Mouse (Mus musculus): ENCODE measurements around the gene Tsfm. TPM values are rescaled to one million over a fixed set of nuclear protein-coding genes. Genes with fewer than 3 reads are reported as not detected.
"Not testable (repeated sequence)": the region's sequence is repeated elsewhere in the genome, so short reads cannot be mapped to it uniquely, and the experiment has no call there.

Tsfm gene
- total and polyA plus RNA-seq, 3 experiments: 53.0 to 88.9 (median 78.0) TPM

DNA sequence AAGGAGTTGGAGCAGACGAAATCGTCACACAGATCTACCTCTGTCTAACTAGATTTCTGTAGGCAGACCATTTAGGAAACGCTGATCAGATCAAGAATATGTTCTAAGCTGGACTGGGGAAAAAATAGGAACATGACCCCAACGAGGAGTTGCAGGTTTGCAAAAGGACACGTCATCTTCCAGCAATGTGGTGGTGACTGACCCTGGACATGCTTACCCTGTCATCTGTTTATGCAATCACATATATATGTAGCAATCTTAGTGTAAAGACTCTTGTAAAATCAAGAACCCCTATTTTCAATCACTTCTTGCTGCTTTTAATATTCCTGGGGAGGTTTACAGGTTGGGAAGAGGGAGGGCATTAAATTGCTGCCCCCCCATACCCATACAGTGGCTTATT, 31.9 kb upstream of the Tsfm start:
- peaks cover 37% of the 10 kb centered on the region for H3K27me3 ChIP-seq (replicated peaks)
- H3K4me1 ChIP-seq (ENCODE audit: control insufficient read depth in 1 of 2, insufficient read depth in 2 of 2): peaks cover 8 to 43% of the 10 kb centered on the region in 2 experiments
- H3K27ac ChIP-seq (ENCODE audit: insufficient read depth, low read depth): no peak overlapping the region
- H3K9ac ChIP-seq (ENCODE audit: insufficient read depth, low read depth): no peak overlapping the region
- no peak overlapping the region for H3K4me3 ChIP-seq (replicated peaks in 1 of 3; ENCODE audit: low read depth in 2 of 3, low read length in 2 of 3, poor library complexity in 1 of 3)
- peaks cover 21% of the 10 kb centered on the region for H3K79me2 ChIP-seq (replicated peaks; ENCODE audit: control insufficient read depth, extremely low read depth, insufficient read depth, poor library complexity, severe bottlenecking)
- in situ Hi-C loops (cut with MboI; ENCODE audit: low pct_ligation_motif_present, low pct_unique_long_range_greater_than_20kb, low sequenced_read_pairs) (no loop called here), dilution Hi-C loops (cut with MboI; ENCODE audit: extremely low pct_ligation_motif_present, extremely low pct_unique_long_range_greater_than_20kb, low sequenced_read_pairs) (no loop called here)
- no peak for DNase-seq (ENCODE audit: extremely low read depth)
- TF ChIP-seq UBTF (IDR thresholded peaks at IDR 0.05; ENCODE audit: low read depth, low read length) (no peak), ZKSCAN1 (IDR thresholded peaks at IDR 0.05; ENCODE audit: borderline replicate concordance, low read depth, low read length) (no peak), JUN (IDR thresholded peaks at IDR 0.05; ENCODE audit: insufficient read depth, low read depth, low read length) (no peak), MAFK (IDR thresholded peaks at IDR 0.05; ENCODE audit: insufficient replicate concordance, low read length) (no peak), GABPA (IDR thresholded peaks at IDR 0.05; ENCODE audit: insufficient replicate concordance, low read depth, low read length) (no peak), EP300 (IDR thresholded peaks at IDR 0.05; ENCODE audit: low read length) (no peak), POLR2AphosphoS2 (IDR thresholded peaks at IDR 0.05; ENCODE audit: low read depth, low read length) (no peak), BHLHE40 (IDR thresholded peaks at IDR 0.05; ENCODE audit: low read depth, low read length) (no peak), CHD1 (IDR thresholded peaks at IDR 0.05; ENCODE audit: low read depth, low read length) (no peak), CHD2 (IDR thresholded peaks at IDR 0.05; ENCODE audit: low read length) (no peak), POLR2A (IDR thresholded peaks at IDR 0.05; ENCODE audit: low read depth, low read length) (no peak), MAX (IDR thresholded peaks at IDR 0.05; ENCODE audit: low read length) (no peak), ZC3H11A (IDR thresholded peaks at IDR 0.05; ENCODE audit: low read depth, low read length) (no peak), NELFE (IDR thresholded peaks at IDR 0.05; ENCODE audit: low read depth, low read length) (no peak), CTCF (conservative IDR thresholded peaks at IDR 0.05 in 1 of 2, IDR thresholded peaks at IDR 0.05 in 1 of 2; ENCODE audit: low read depth in 2 of 2, low read length in 2 of 2) (no peak), PAX5 (IDR thresholded peaks at IDR 0.05; ENCODE audit: low read length) (no peak), RCOR1 (conservative IDR thresholded peaks at IDR 0.05; ENCODE audit: low read depth, low read length) (no peak), TBP (conservative IDR thresholded peaks at IDR 0.05; ENCODE audit: low read depth, low read length) (no peak), SIN3A (IDR thresholded peaks at IDR 0.05; ENCODE audit: low read length) (no peak), MYC (IDR thresholded peaks at IDR 0.05; ENCODE audit: low read depth, low read length) (no peak)
- H3K9me3 ChIP-seq (replicated peaks; ENCODE audit: low read length): no peaks in the 10 kb centered on the region
- no peak overlapping the region for H3K4me2 ChIP-seq (ENCODE audit: insufficient read depth, low read depth, poor library complexity, severe bottlenecking)
- peaks cover 26 to 32% of the 10 kb centered on the region in 2 experiments for H3K36me3 ChIP-seq (replicated peaks in 1 of 2; ENCODE audit: control insufficient read depth in 1 of 2, insufficient read depth in 1 of 2, low read length in 1 of 2)

DNA sequence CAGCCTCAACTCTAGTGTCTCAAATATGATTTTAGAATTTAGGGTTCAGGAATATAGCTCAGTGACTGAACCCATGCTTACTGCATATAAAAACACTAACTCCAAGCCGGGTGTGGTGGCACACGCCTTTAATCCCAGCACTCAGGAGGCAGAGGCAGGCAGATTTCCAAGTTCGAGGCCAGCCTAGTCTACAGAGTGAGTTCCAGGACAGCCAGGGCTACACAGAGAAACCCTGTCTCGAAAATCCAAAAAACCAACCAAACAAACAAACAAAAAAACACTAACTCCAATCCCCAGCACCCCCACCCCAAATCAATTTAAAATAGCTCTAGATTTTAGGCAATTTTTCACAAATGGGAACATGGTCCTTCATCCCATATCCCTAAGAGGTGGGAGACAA, 31.5 kb upstream of the Tsfm start:
- peaks cover 8 to 43% of the 10 kb centered on the region in 2 experiments for H3K4me1 ChIP-seq (ENCODE audit: control insufficient read depth in 1 of 2, insufficient read depth in 2 of 2)
- DNase-seq (ENCODE audit: extremely low read depth); H3K27ac ChIP-seq (ENCODE audit: insufficient read depth, low read depth); dilution Hi-C loops (cut with MboI; ENCODE audit: extremely low pct_ligation_motif_present, extremely low pct_unique_long_range_greater_than_20kb, low sequenced_read_pairs); H3K9ac ChIP-seq (ENCODE audit: insufficient read depth, low read depth); H3K4me2 ChIP-seq (ENCODE audit: insufficient read depth, low read depth, poor library complexity, severe bottlenecking); H3K9me3 ChIP-seq (replicated peaks; ENCODE audit: low read length); in situ Hi-C loops (cut with MboI; ENCODE audit: low pct_ligation_motif_present, low pct_unique_long_range_greater_than_20kb, low sequenced_read_pairs); H3K4me3 ChIP-seq (replicated peaks in 1 of 3; ENCODE audit: low read depth in 2 of 3, low read length in 2 of 3, poor library complexity in 1 of 3): not testable (repeated sequence)
- peaks cover 21% of the 10 kb centered on the region for H3K79me2 ChIP-seq (replicated peaks; ENCODE audit: control insufficient read depth, extremely low read depth, insufficient read depth, poor library complexity, severe bottlenecking)
- H3K36me3 ChIP-seq (replicated peaks in 1 of 2; ENCODE audit: control insufficient read depth in 1 of 2, insufficient read depth in 1 of 2, low read length in 1 of 2): peaks cover 27 to 32% of the 10 kb centered on the region in 2 experiments
- peaks cover 37% of the 10 kb centered on the region for H3K27me3 ChIP-seq (replicated peaks)

Data from CH12.LX (cell line).